Mouse (Mus musculus) MEL-GATA-1-ER (cell line): Measurements from ENCODE around the gene Ankrd31.
"Not testable (repeated sequence)": the region's sequence is repeated elsewhere in the genome, so short reads cannot be mapped to it uniquely, and the experiment has no call there.

ENCODE experiments used
- DNase-seq: peaks from one replicate; pipeline ENCODE4 v3.0.0-alpha.2; 2012; ENCODE audit warnings: low read depth; ENCODE audit errors: extremely low read depth

Gene Ankrd31

DNA sequence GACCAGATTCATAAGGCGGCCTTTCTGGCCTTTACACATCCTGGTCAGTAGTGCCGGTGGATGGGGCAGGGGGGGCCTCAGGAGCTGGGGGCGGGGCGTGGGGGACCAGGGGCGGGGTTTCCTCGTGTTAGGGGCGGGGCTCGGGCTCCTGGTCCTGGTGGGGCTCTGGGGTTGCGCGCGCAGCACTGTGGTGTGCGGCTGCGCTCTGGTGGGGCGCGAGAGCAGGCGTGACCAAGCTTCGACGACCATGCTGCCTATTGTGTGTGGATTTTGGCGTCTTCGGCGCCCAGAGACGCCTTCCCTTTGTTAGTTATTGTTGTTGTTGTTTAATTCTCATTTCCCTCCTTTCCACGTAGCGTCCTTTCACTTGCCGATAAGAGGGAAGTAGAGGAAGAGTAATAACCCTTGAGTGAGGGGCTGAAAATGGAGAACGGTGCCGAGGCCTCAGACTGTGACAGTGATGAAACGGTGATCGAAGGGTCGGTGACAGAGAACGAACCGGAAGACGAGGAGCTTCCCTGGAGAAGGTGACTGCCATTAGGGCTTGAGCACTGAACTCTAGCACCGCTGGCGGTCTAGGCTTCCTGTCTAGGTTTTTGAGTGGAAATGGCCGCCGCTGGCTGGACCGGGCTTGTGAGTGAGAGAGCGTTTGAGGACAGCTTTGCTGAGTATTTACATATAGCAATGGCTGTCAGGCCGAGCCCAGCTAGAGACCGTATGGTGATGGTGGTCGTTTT lies at the start of gene Ankrd31:
Gene Ankrd31 (plus strand): TSS at position 164 of the 737 bp plus-strand sequence.
- no peak for DNase-seq

DNA sequence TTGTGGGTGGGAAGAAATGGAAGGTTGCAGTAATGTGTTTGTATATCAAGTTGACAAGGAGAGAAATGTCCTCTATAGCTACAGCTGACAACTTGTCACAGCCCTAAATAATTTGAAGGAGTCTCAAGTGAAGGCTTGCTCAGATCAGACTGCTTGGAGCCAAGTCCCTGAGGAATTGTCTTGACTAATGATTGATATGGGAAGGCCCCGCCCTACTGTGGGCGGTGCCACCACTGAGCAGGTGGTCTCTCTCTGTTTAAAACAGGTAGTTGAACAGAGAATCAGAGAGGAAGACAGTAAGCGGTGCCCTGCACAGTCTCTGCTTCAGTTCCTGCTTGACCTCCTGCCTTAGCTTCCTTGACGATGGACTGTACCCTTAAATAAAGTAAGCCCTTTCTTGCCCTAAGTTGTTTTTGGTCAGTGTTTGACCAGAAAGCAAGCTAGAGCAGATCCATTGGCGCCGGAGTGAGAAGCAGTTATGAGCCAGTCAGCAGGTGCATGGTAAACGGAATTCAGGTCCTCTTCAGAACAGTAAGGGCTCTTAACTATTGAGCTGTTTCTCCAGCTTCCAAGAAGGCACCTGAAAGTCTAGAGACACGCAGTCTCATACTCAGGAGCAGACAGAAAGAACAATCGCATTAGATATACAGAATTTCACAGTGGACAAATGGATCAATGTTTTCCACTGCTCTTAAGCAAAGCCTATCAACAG lies 45.3 kb upstream of the Ankrd31 start:
- no peak for DNase-seq

DNA sequence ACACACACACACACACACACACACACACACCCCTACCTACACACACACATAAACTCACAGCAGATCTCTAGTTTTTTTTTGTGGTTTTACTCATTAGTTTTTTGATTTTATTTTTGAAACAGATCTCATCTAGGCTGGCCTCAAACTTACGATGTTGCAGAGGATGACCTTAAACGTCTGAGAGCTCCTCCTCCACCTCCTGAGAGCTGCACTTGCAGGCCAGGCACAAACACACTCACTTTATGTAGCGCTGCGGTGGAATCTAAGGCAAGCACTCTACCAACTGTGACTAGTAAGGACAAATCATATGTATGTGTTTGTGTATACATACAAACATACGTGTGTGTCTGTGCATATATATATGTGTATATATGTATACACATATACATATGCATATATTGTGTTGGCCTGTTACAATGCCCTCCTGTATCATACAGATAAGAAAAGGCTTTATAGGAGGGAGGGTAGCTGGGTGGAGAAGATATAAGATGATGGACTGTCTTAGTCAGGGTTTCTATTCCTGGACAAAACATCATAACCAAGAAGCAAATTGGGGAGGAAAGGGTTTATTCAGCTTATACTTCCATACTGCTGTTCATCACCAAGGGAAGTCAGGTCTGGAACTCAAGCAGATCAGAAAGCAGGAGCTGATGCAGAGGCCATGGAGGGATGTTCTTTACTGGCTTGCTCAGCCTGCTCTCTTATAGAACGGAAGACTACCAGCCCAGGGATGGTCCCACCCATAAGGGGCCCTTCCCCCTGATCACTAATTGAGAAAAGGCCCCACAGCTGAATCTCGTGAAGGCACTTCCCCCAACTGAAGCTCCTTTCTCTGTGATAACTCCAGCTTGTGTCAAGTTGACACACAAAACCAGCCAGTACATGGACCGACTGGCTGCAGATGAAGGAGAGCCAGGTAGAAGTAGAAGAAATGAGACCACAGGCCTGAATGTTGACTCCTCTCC lies 38.5 kb upstream of the Ankrd31 start:
- DNase-seq = no peak

DNA sequence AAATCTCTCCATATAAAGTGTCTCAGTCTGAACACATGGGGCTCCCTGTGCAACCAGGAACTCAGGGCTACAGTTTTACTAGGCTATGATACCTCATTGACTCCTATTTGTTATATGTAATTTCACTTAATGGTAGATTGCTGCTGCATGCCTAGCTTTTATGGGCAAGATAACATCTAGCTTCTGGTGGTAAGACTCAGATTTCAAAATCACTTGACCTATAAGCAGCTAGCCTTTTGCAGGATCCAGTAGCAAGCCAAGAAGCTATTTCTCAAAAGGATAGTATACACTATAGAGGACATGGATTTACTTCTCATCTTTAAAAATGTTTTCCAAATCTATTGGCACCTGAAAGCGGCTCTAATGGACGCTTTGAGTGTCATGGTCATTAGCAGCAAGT lies 31.8 kb upstream of the Ankrd31 start:
- DNase-seq = no peak

GRCm38 (mm10) chr13:96717821-96718220 lies 30.3 kb upstream of the Ankrd31 start:
- DNase-seq = no peak

GRCm38 (mm10) chr13:96720003-96720402 lies 28.1 kb upstream of the Ankrd31 start:
- no peak for DNase-seq

DNA sequence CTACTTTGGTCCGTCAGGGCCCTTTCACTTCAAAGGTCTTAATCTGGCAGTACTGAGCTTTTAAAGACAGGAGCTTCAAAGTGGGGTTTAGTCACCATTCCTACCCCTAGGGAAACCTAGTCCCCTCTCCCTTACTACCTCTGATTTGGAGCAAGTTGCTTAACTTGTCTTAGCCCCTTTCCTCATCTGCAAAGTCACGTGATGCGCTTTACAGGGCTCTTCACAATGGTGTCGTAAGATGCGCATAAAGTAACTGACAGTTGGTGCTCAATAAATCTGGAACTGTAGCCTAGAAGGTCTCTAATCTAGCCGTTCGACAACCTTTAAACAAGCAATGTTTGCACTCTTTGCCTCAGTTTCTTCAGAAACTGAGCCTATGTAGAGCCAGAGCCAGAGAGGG lies 19.8 kb upstream of the Ankrd31 start:
- no peak for DNase-seq

DNA sequence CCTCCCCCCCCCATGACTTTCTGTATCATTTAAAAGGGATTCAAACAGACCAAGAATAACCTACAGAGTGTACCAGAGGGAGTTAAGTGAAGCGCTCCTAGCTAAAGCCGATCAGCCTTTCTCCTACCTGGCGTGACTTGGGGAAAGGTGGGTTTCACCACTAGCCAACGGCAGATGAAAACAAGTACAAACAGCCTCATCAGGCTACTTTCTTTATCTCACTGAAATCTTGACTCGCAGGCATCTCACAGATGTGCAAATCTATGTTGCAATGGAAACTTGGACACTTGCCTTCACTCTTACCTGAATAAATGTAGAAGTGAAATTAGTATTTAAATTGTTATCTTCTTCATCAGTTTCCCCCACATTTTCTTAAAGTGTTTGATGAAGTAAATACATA lies 18.9 kb upstream of the Ankrd31 start:
- no peak for DNase-seq

GRCm38 (mm10) chr13:96730116-96730515 lies 18.0 kb upstream of the Ankrd31 start:
- no peak for DNase-seq

- no peak for DNase-seq
Observed at GRCm38 (mm10) chr13:96735175-96735574, 12.9 kb upstream of the Ankrd31 start.

DNA sequence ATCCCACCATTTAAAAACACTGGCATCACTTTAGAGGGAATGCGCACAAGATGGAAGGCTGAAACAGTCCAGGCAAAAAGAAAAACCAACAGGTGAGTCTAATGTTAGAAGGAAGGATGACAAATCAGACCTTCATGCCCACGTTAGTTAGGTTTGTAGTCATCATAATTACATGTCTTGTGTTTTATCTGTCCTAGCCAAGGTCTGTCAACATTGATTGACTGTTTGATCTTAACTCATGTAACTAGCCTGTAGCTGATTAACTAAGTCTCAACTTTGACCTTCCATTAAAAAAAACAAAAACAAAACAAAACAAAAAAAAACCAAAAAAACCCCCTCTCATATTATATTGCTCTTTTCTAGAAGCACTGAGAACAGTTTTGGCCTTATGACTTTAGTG lies 7.9 kb upstream of the Ankrd31 start:
- no peak for DNase-seq

- DNase-seq = no peak
Observed at GRCm38 (mm10) chr13:96742871-96743270, 5.2 kb upstream of the Ankrd31 start.

DNA sequence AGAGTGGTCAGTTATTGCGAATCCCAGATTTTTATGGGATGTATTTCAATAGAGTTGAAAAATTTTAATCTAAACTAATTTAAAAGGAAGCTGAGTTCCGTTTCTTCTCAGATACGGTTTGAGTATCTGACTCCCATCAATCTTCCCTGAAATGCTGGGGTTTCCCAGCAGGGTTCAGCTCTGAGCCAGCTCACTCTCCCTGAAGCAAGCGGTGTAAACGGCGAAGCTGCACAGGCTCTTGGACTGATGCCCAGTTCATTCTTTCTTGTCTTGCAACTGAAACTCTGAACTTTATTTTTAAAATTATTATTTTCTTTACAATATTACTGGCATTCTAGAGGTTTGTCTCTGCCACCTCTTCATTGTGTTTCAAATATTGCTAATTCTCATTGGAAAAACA lies 2.0 kb upstream of the Ankrd31 start:
- DNase-seq = no peak

DNA sequence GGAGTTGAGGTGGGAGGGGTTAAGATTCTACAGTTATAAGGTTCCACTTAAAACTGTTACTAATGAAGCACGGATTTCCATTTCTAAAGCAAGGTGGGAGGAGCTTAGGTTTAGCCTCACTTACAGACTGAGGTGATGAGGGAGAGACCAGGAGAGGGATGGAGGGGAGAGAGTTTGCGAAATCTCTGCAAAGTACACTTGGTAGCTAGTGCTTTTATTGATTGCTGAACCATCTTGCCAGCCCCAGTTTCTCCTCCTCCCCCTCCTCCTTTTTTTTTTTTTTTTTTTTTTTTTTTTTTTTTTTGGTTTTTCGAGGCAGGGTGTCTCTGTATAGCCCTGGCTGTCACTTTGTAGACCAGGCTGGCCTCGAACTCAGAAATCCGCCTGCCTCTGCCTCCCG lies 1.8 kb downstream of the Ankrd31 start:
- no peak for DNase-seq

- no peak for DNase-seq
Observed at GRCm38 (mm10) chr13:96760848-96761247, 12.8 kb downstream of the Ankrd31 start.

DNA sequence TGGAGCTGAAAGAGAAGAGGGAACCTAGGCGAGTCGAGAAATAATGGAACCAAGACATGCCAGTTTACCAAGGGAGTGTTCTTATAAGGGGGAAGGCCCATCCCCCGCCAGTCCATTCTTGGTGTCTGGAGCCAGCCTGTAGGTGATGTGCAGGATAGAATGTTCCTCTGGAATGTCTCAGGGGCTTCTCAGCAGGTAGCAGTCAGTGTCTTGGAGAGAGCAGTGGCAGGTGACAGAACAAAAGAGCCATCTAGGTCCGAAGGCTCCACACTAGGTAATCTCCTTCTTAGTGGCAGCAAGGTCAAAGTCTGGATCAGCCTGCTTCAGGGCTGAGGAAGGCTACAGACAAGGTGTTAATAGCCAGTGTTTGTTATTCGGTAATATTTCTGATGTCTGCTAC lies 38.0 kb downstream of the Ankrd31 start:
- not testable (repeated sequence) for DNase-seq

DNA sequence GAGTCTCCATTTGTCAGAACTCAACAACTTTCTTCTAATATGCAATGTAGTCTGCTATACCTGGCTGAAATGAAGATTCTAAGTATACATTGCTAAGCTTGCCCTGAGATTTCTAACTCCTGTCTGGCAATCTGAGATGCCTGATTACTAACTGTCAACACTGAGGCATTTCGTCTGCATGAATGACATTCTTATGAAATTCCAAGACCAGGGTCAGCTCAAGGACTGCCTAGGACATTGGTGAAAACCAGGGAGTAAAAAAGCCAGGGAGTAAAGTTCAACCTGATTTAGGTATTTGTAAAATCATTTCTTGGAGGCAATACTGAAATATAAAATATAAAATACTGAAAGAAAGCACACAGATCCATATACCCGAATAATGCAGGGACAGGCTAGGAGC lies 45.4 kb downstream of the Ankrd31 start:
- DNase-seq = no peak

DNA sequence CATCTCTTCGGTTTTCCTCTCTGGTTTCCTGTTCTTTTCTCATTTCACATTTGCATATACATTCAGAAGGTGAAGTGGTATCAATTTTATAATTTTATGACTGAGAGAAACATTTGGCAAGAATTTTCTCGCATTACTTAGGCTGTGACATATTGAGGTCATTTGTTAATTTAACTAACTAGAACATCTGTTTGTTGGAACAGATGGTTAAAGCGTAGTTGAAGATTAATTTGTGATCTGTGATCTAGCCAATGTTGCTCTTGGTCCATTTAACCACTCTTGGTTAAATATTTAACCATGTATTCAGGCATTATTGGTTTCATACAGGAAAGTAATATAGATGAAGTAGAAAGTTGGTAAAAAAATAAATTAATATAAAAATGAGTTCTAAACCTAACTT lies 47.2 kb downstream of the Ankrd31 start:
- DNase-seq = no peak

- no peak for DNase-seq
Observed at GRCm38 (mm10) chr13:96797500-96797899, 49.4 kb downstream of the Ankrd31 start.

DNA sequence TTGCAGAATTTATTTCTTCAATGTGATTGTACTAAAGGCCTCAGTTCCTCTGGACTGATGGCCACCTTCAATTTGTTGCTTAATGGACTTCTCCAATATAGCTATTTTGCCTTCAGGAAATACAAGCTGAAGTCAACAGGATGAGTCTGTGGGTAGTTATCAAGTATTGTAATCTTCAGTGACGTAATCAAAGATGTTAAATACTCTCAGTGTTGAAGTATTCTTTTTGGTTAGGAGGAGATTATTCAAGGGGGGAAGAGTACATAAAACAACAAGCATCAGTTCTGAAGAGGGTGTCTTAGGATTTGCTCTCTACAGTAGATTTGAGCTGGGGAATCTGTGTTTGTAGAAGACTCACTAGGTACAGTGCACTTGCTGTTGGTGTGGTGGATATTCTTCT lies 101.7 kb downstream of the Ankrd31 start:
- DNase-seq = no peak

DNA sequence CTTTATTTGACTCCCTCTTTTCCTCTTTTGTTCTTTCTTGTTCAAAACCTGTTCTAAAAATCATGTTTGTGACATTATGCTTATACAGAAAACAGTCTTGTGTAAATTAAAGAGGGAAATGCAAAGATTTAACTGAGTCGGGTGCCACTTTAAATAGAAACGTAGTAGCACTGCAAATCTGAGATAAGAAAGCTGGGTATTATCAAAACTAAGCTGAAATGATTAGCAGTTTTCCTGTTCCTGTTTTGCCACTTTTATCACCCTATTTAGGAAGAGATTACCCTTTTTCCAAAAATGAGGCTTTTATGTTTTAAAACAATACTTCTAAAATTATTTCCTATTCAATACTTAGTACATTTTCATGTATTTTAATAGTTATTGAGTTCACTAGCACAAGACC lies 104.1 kb downstream of the Ankrd31 start:
- peak; percentile 10 for DNase-seq

GRCm38 (mm10) chr13:96853256-96853655 lies 105.2 kb downstream of the Ankrd31 start:
- DNase-seq = no peak
